Mouse (Mus musculus) erythroblast, embryonic 14.5 days (primary cell): ENCODE results near the gene Gimap8.

Experiments used
- GATA1 ChIP-seq: IDR thresholded peaks from 2 replicates; pipeline ENCODE4 v1.6.1; 2012; ENCODE audit warnings: low read length, inconsistent platforms, mixed read lengths
- TAL1 ChIP-seq: IDR thresholded peaks from 3 replicates; pipeline ENCODE4 v1.6.1; 2012; ENCODE audit warnings: low read length, inconsistent platforms, mixed read lengths

DNA sequence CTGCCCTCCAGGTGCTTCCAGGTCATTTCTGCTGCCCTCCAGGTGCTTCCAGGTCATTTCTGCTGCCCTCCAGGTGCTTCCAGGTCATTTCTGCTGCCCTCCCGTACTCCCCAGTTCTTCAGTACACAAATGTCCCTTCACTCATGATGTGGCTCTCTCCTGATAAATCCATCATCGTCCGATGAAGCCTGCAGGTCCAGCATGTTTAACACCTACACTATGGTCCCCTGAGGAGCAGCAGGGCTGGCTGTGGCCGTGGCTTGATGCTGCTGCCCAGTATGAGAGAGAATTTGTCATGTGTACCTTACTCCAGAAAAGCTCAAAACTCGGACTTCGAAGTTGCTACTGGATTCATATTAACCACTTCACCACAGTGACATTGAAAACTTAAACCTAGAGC, 5.6 kb upstream of the Gimap8 start:
- TF ChIP-seq GATA1: no peak
- TF ChIP-seq TAL1: no peak
